Mouse (Mus musculus): ENCODE measurements around the gene S1pr1. TPM values are rescaled to one million over a fixed set of nuclear protein-coding genes. Genes with fewer than 3 reads are reported as not detected.

Gene S1pr1
- total and polyA plus RNA-seq, 3 experiments: 0.08 to 0.13 TPM; not detected in 1

GRCm38 (mm10) chr3:115682328-115683088, 32.4 kb downstream of the S1pr1 start:
- Histone ChIP-seq H3K27me3 (ENCODE audit: control insufficient read depth in 1 of 2, insufficient read depth in 2 of 2, low read length in 2 of 2) (no peaks in the 10 kb centered on the region), H3K27ac (ENCODE audit: control insufficient read depth, low read depth, low read length) (peak overlapping the region; percentile 86), H3K4me3 (ENCODE audit: control insufficient read depth in 1 of 2, insufficient read depth in 1 of 2, low read depth in 2 of 2, low read length in 2 of 2) (peak overlapping the region; percentile 35 to 49; a peak in 3 of 4 replicates), H3K36me3 (ENCODE audit: control insufficient read depth in 1 of 2, insufficient read depth in 2 of 2, low read length in 2 of 2) (peaks cover 0 to 10% of the 10 kb centered on the region in 2 experiments; a peak in 2 of 4 replicates), H3K79me2 (ENCODE audit: control insufficient read depth, insufficient read depth, low read length, poor library complexity) (no peaks in the 10 kb centered on the region), H3K9me3 (replicated peaks; ENCODE audit: insufficient read depth, low read length) (no peaks in the 10 kb centered on the region), H3K9ac (ENCODE audit: control insufficient read depth, low read depth, low read length, poor library complexity, severe bottlenecking) (peak overlapping the region; percentile 32), H3K4me1 (ENCODE audit: control insufficient read depth in 1 of 2, insufficient read depth in 2 of 2, low read length in 2 of 2) (peaks cover 2 to 13% of the 10 kb centered on the region in 2 experiments; a peak in 2 of 4 replicates)
- DNase-seq (ENCODE audit: low read depth, low spot score): peak; percentile 89
- TF ChIP-seq ZMIZ1 (IDR thresholded peaks at IDR 0.05; ENCODE audit: low read depth, low read length) (no peak), MAZ (IDR thresholded peaks at IDR 0.05; ENCODE audit: low read depth, low read length) (peak; percentile 81), SIN3A (IDR thresholded peaks at IDR 0.05; ENCODE audit: low read length) (peak; percentile 37; the same call in 1 of the 2 replicates), ELF1 (IDR thresholded peaks at IDR 0.05; ENCODE audit: low read depth, low read length) (peak; percentile 33; the same call in 1 of the 2 replicates), ZC3H11A (IDR thresholded peaks at IDR 0.05; ENCODE audit: low read depth, low read length) (no peak), USF1 (IDR thresholded peaks at IDR 0.05; ENCODE audit: low read depth, low read length) (peak; percentile 78), HCFC1 (IDR thresholded peaks at IDR 0.05; ENCODE audit: low read depth, low read length) (no peak), SMC3 (IDR thresholded peaks at IDR 0.05; ENCODE audit: low read depth, low read length) (no peak), CTCF (IDR thresholded peaks at IDR 0.05 in 2 of 3, conservative IDR thresholded peaks at IDR 0.05 in 1 of 3; ENCODE audit: control insufficient read depth in 1 of 3, insufficient read depth in 1 of 3, low read depth in 2 of 3, low read length in 3 of 3, poor library complexity in 1 of 3, severe bottlenecking in 1 of 3) (no peak), POLR2AphosphoS5 (IDR thresholded peaks at IDR 0.05; ENCODE audit: borderline replicate concordance, low read depth, low read length) (no peak), RCOR1 (IDR thresholded peaks at IDR 0.05; ENCODE audit: low read depth, low read length) (no peak), KAT2A (conservative IDR thresholded peaks at IDR 0.05; ENCODE audit: low read depth, low read length) (no peak), MAX (IDR thresholded peaks at IDR 0.05; ENCODE audit: low read length) (peak; percentile 78), GATA1 (IDR thresholded peaks at IDR 0.05; ENCODE audit: low read depth, low read length) (no peak), EP300 (IDR thresholded peaks at IDR 0.05; ENCODE audit: low read depth in 1 of 2, low read length in 2 of 2) (peak; percentile 14 to 33; a peak in 3 of 4 replicates), CHD1 (IDR thresholded peaks at IDR 0.05; ENCODE audit: low read depth, low read length) (no peak), BHLHE40 (IDR thresholded peaks at IDR 0.05; ENCODE audit: borderline replicate concordance, low read depth, low read length) (peak; percentile 67), ZNF384 (IDR thresholded peaks at IDR 0.05; ENCODE audit: low read depth, low read length) (no peak), JUND (IDR thresholded peaks at IDR 0.05; ENCODE audit: low read depth, low read length) (no peak), TAL1 (IDR thresholded peaks at IDR 0.05; ENCODE audit: low read length) (no peak), POLR2A (IDR thresholded peaks at IDR 0.05; ENCODE audit: control insufficient read depth in 1 of 2, insufficient read depth in 1 of 2, low read depth in 1 of 2, low read length in 2 of 2, poor library complexity in 1 of 2) (no peak), RAD21 (IDR thresholded peaks at IDR 0.05; ENCODE audit: low read depth, low read length) (no peak), CHD2 (IDR thresholded peaks at IDR 0.05; ENCODE audit: low read length) (no peak; the same call in 1 of the 2 replicates), TCF12 (IDR thresholded peaks at IDR 0.05; ENCODE audit: low read depth, low read length) (peak; percentile 37; the same call in 1 of the 2 replicates), MYB (IDR thresholded peaks at IDR 0.05; ENCODE audit: low read depth, low read length) (no peak), USF2 (IDR thresholded peaks at IDR 0.05; ENCODE audit: borderline replicate concordance in 1 of 2, insufficient read depth in 1 of 2, low read depth in 1 of 2, low read length in 2 of 2) (no peak), NRF1 (IDR thresholded peaks at IDR 0.05; ENCODE audit: insufficient read depth, low read depth, low read length, poor library complexity, severe bottlenecking) (no peak), TBP (IDR thresholded peaks at IDR 0.05; ENCODE audit: low read depth, low read length) (no peak), E2F4 (IDR thresholded peaks at IDR 0.05; ENCODE audit: borderline replicate concordance, low read depth, low read length) (no peak), UBTF (IDR thresholded peaks at IDR 0.05; ENCODE audit: borderline replicate concordance, insufficient read depth, low read depth, low read length) (no peak), MYC (IDR thresholded peaks at IDR 0.05; ENCODE audit: low read depth, low read length) (0 out of 2 replicates have a peak, but pooled peaks have one; percentile 57), NELFE (IDR thresholded peaks at IDR 0.05; ENCODE audit: low read depth, low read length) (no peak), MAFK (IDR thresholded peaks at IDR 0.05; ENCODE audit: borderline replicate concordance, low read depth, low read length) (no peak), MXI1 (IDR thresholded peaks at IDR 0.05; ENCODE audit: low read depth, low read length) (peak; percentile 71; the same call in 1 of the 2 replicates), ETS1 (IDR thresholded peaks at IDR 0.05; ENCODE audit: low read depth, low read length) (peak; percentile 84), POLR2AphosphoS2 (IDR thresholded peaks at IDR 0.05; ENCODE audit: low read length) (no peak)

All from MEL (cell line).